Mouse (Mus musculus): ENCODE data around the gene Dpy19l2. TPM values are rescaled to one million over a fixed set of nuclear protein-coding genes. Genes with fewer than 3 reads are reported as not detected.
"Not testable (repeated sequence)": the region's sequence is repeated elsewhere in the genome, so short reads cannot be mapped to it uniquely, and the experiment has no call there.

Dpy19l2 gene
- under 1 TPM in 1 of 2 experiments, not detected in 1; 0.13 TPM for total RNA-seq (2021)
- long read RNA-seq, experiment 1, result 0 reads
- long read RNA-seq, experiment 2, result 0 reads

- DNase-seq, result peak in 1 of 2 experiments; percentile 1
Measured at GRCm38 (mm10) chr9:24695700-24696404, at the start of gene Dpy19l2. Gene Dpy19l2, minus strand, starts transcription at chr9:24696293.

GRCm38 (mm10) chr9:24744958-24745357, 48.9 kb upstream of the Dpy19l2 start:
- DNase-seq, result no peak

GRCm38 (mm10) chr9:24701246-24701645, 5.2 kb upstream of the Dpy19l2 start:
- DNase-seq, result no peak

GRCm38 (mm10) chr9:24696405-24696778, 299 bp upstream of the Dpy19l2 start:
- no peak for DNase-seq

GRCm38 (mm10) chr9:24637341-24637740, 58.8 kb downstream of the Dpy19l2 start:
- DNase-seq, result not testable (repeated sequence)

- DNase-seq, result no peak
Measured at GRCm38 (mm10) chr9:24624896-24625295, 71.2 kb downstream of the Dpy19l2 start, which contains the start of gene Cypt4. Gene Cypt4, plus strand, starts transcription at chr9:24625196.

- no peak for DNase-seq
Measured at GRCm38 (mm10) chr9:24538159-24538558, 157.9 kb downstream of the Dpy19l2 start.

- peak; percentile 74 to 80 for DNase-seq
Measured at GRCm38 (mm10) chr9:24516575-24517139, 179.4 kb downstream of the Dpy19l2 start.

GRCm38 (mm10) chr9:24514078-24514469, 182.0 kb downstream of the Dpy19l2 start:
- no peak for DNase-seq

- peak; percentile 36 to 71 for DNase-seq
Measured at GRCm38 (mm10) chr9:24513290-24514077, 182.6 kb downstream of the Dpy19l2 start.

GRCm38 (mm10) chr9:24512121-24512539, 184.0 kb downstream of the Dpy19l2 start:
- DNase-seq, result no peak

- peak; percentile 12 to 25 for DNase-seq
Measured at GRCm38 (mm10) chr9:24511371-24512120, 184.5 kb downstream of the Dpy19l2 start.

- no peak for DNase-seq
Measured at GRCm38 (mm10) chr9:24508880-24509279, 187.2 kb downstream of the Dpy19l2 start.

Other genes with a start within 250 kb of the Dpy19l2 start
- 10 to 100 TPM; 28.7 to 66.5 TPM for gene Dpy19l1, start 193.2 kb downstream of the Dpy19l2 start, total RNA-seq (2021)
- not detected for gene Cypt4, start 71.1 kb downstream of the Dpy19l2 start, total RNA-seq (2021)
- gene Tbx20, start 78.0 kb upstream of the Dpy19l2 start, total RNA-seq (2021), result 10 to 100 TPM; 15.2 to 20.0 TPM

All from adrenal gland, postnatal 36 days (tissue).